In the genomic region with DNA sequence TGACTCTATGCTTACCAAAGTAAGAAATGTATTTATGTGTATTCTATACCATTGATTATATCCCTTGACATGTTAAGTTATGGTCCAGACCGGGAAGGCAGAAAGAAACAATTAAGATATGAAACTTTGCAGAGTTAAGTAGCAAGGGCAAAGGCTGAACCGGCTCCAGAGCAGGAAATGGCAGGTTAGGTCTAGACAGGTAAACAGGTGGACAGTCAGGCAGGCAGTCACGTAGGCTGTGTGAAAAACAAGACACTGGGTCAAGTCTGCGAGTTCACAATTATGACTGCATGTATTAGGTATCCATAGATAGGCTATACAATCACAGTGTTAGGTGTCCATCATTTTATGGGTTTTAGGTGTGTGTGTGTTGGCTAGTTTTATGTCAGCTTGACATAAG, we compare ENCODE assay signal across 19 mouse cellular contexts.
"Had no signal": no experiment of that assay in that cellular context is flagged by ENCODE, and none has a peak within 500 bp of the region (broad histone marks: within the 10 kb centered on the region; RNA-seq: fewer than 3 reads in every experiment).

No protein-coding gene starts in this region.

- DNase-seq: lung, adult 18-20 months; lung, embryonic 14.5 days; lung, postnatal 10 days; lung, postnatal 4 days; midbrain, embryonic 14.5 days; retina, postnatal 1 day; right cerebral cortex, adult 18-20 months; right cerebral cortex, postnatal 25 days; right cerebral cortex, postnatal 4 days; spleen, adult 18-20 months; thymus, adult 2 months; thymus, postnatal 25 days; thymus, postnatal 4 days had no signal

- H3K4me2 ChIP-seq: lung, embryonic 14.5 days; midbrain, embryonic 12.5 days; neural tube, embryonic 13.5 days; neural tube, embryonic 15.5 days had no signal

- H3K9me3 ChIP-seq: midbrain, embryonic 10.5 days; midbrain, embryonic 12.5 days; neural tube, embryonic 13.5 days; neural tube, embryonic 15.5 days had no signal

- H3K36me3 ChIP-seq: midbrain, embryonic 10.5 days; midbrain, embryonic 12.5 days; neural tube, embryonic 13.5 days; neural tube, embryonic 15.5 days had no signal

- H3K4me1 ChIP-seq: midbrain, embryonic 10.5 days; midbrain, embryonic 12.5 days; neural tube, embryonic 13.5 days; neural tube, embryonic 15.5 days had no signal

- H3K27me3 ChIP-seq: midbrain, embryonic 12.5 days; neural tube, embryonic 13.5 days; neural tube, embryonic 15.5 days had no signal

- H3K4me3 ChIP-seq: midbrain, embryonic 10.5 days; midbrain, embryonic 12.5 days; myocyte; neural tube, embryonic 13.5 days; neural tube, embryonic 15.5 days had no signal

- ATAC-seq: midbrain, embryonic 16.5 days had no signal

- H3K9ac ChIP-seq: lung, embryonic 14.5 days; midbrain, embryonic 12.5 days; neural tube, embryonic 13.5 days; neural tube, embryonic 15.5 days had no signal

- H3K27ac ChIP-seq: midbrain, embryonic 10.5 days; midbrain, embryonic 12.5 days; neural tube, embryonic 13.5 days; neural tube, embryonic 15.5 days had no signal
